Mouse (Mus musculus): ENCODE data around the gene Otof. TPM values are rescaled to one million over a fixed set of nuclear protein-coding genes. Genes with fewer than 3 reads are reported as not detected.

The Otof gene
- total RNA-seq, 2 experiments from 2014 or later = 0.07 to 0.19 TPM

DNA sequence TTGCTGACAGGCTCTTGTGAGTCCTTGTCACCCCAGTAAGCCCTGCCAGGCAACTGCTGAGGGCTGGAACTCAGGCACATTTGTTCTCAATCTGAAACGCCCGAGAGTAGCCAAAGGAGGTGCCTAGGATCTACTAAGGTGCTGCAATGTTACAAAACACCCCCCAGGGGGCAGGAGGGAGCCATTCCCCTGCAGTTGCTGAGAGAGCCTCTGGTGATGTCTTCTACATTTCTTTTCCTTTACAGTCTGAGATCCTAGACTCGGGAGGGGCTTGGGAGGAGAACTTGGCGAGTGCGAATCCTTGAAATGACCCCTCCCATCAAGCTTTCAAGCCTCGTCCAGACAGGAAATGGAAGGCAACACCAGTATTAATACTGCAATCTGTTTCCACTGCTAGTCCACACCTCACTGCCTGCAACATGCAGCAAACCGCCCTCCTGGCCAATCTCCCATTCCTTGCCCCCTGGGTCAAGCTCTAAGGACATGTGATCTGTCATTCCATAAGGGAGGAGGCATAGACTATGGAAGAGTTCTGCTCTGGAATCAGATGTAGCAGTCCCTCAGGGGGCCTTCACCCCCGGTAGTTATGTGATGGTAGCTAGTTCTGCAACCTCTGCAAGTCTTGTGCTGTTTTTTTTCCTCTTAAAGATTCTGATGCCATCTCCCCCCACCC lies 38.0 kb downstream of the Otof start:
- peak; percentile 18 for DNase-seq (ENCODE audit: low spot score)

DNA sequence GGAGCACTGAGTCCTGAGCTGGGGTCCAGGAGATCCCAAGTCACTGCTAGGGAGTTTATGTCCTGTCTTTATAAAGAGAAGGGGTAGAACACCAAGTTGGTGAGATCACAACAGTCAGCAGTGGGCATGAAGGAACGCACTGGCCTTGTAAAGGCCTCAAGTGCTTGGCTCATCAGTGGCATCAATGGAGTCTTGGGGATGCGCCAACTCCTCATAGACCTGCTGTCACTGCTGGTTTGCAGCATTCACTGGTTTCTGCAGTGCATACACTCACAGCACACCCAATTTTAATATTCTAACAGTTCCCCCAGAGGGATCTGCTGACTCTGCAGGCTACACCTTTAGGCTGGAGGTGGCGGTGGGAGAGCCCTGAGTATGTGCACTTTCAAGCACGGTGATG lies 38.6 kb downstream of the Otof start:
- DNase-seq (ENCODE audit: low spot score) = no peak

DNA sequence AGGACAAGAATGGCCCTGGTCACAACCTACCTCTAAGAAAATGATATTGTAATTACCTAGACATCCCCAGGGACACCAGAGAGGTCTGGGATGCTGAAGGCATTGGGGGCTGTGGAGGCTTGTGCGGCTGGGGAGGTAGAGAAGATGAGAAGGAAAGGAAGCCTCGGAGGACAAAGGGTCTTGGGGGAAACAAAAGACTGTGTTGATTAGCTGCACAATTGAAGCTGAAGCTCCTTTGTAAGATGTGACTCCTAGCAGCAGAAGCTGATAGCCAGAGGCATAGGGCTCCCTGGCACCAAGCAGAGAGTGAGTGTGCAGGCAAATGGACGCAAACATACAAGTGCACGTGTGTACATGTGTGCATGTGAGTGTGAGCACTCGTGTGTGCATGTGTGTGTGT lies 45.1 kb downstream of the Otof start:
- no peak for DNase-seq (ENCODE audit: low spot score)

DNA sequence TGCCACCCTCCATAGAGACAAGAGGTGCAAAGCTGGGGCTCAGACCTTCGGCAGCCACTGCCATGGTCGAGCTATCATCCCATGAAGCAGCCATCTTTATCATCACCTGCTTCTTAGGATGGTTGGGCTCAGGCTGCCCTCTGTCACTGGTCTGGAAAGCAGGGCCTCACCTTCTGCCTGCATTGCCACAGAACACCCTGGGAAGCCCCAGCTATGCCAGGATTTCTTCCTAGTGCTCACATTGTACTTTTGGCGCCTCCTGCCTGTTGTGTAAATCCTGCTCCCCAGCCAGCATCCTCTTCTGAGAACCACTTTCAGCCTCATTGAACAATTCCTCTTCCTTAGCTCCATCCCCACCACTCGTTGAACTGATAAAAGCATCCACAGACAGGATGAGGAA lies 45.9 kb downstream of the Otof start:
- DNase-seq (ENCODE audit: low spot score) = no peak

DNA sequence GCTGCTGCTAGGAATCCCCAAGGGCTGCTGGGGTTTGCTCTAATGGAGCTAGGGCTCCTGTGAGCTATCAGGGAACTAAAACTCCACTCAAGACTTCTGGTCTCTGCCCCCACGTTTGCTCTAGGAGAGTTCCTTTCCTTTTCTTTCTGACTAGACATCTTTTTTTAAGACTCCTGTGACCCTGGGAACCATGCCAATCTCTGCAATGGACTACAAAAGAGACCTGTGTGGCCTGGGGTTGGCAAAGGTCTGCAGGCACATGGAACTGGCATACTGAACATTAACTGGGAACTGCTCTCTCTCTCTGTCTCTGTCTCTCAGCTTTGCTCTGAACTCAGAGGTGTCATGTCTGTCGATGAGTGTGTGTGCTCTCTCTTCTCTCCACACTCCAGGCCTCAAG lies 46.4 kb downstream of the Otof start:
- DNase-seq (ENCODE audit: low spot score) = no peak

GRCm38 (mm10) chr5:30411524-30411923 lies 50.2 kb downstream of the Otof start:
- no peak for DNase-seq (ENCODE audit: low spot score)

- DNase-seq (ENCODE audit: low spot score) = no peak
Measured at GRCm38 (mm10) chr5:30406876-30407275, 54.9 kb downstream of the Otof start.

DNA sequence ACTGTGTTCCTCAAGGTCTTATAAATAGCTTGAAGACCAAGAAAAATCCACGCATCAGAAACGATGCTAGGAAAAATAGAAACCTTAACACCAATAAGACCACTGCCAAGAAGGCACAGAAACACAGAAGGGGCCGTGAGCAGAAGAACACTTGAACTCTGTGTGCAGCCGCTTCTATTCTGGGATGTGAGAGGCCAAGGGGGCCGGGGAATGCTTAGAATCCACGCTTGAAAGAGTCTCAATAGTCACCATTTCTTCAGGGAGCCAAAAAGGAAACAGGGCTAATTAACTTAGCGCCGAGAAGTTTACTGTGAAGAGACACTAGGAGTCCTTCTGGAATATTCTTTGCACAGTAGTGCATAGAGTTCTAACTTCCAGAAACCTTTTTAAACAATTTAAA lies 60.6 kb downstream of the Otof start:
- DNase-seq (ENCODE audit: low spot score) = no peak

DNA sequence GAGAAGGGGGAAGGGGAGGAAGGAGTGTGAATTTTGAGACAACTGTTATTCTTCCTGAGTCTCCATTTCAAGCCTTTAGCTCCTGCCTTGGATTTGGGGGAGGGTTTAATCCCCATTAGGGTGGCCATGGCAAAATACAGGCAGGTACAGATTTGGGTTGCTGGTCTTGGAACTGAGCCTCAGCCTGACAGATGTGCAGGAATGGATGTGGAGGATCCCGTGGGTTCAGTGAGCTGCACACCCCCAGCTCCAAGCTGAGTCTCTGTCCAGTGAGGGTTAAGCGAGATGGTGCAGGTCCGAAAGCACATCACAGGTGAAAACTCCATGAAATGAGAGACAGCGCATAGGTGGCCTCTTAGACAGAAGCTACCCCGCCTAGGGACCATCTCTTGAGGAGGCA lies 61.2 kb downstream of the Otof start:
- DNase-seq (ENCODE audit: low spot score) = no peak

DNA sequence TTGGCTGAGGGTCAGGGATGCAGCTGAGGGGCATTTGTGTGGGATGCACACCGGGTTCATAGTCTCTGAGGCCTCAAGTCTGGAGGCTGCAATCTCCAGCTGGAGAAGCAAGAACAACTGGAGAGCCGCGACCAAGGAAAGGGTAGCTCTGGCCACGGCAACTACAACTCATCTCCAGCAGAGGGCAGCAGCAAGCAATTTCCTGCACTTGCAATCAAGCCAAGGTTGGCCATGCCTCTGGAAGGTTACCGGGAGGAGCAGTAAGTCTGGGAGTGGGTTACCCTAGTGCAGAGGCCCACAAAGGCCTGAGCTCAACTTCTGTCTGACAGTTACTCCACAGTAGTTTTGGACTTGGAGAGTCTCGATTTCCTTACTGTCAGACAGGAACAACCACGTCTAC lies 70.3 kb downstream of the Otof start:
- DNase-seq (ENCODE audit: low spot score) = peak; percentile 70

DNA sequence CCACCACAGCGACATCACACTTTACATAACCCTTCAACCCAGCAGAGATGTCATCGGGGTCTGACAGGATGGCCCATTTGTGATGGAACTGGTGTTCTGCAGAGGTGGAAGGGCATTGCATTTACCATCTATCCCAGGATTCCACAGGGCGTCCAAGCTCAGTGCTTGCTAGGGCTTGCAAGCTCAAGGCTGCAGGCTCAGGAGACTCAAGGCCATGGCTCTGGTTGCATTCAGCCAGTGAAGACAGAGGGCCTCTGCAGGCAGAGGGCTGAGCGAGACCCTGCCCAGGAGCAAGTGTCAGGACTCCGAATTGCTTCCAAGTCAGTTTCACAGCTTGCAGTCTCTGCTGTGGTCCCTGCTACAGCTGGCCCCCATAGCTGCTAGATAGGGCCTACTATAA lies 71.9 kb downstream of the Otof start:
- no peak for DNase-seq (ENCODE audit: low spot score)

DNA sequence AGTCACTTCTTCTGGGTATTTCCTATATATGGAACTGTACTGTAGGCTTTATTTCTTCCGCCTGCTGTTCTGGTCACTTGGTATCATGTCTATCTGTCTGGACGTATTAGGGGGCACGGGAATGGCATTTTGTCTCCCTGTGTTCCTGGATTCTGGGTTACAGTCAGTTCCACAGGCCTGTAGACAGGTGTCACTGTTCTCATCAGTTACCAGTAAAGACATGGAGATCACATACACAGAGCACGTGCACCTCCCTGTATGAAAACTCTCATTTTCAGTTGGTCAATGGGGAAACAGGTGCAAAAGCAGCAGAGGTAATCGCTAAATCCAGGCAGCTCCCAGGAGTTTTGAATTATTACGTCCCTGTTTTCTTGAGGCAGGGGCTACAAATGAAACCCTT lies 74.0 kb downstream of the Otof start:
- DNase-seq (ENCODE audit: low spot score) = no peak

- DNase-seq (ENCODE audit: low spot score) = no peak
Measured at GRCm38 (mm10) chr5:30382876-30383275, 78.9 kb downstream of the Otof start.

- DNase-seq (ENCODE audit: low spot score) = peak; percentile 59
Measured at GRCm38 (mm10) chr5:30369426-30369825, 92.3 kb downstream of the Otof start.

DNA sequence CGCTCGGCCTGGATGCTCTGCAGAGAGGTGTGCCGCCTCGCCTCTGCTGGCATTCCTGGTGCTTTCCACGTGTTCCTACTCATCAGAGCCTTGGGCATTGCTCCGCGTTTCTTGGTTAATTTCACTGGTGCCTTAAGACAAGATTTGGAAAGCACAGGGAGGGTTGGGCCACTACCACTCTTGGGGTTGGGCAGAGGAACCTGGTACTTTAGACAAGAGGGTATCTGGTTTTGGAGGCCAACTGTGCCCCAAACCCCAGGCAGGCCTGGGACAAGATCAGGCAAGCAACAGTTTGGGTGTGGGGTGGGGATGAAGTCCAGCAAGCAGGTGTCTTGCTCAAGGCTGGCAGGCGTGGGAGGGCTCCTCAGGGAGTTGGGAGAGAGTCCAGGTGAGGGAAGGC lies 94.3 kb downstream of the Otof start:
- no peak for DNase-seq (ENCODE audit: low spot score)

DNA sequence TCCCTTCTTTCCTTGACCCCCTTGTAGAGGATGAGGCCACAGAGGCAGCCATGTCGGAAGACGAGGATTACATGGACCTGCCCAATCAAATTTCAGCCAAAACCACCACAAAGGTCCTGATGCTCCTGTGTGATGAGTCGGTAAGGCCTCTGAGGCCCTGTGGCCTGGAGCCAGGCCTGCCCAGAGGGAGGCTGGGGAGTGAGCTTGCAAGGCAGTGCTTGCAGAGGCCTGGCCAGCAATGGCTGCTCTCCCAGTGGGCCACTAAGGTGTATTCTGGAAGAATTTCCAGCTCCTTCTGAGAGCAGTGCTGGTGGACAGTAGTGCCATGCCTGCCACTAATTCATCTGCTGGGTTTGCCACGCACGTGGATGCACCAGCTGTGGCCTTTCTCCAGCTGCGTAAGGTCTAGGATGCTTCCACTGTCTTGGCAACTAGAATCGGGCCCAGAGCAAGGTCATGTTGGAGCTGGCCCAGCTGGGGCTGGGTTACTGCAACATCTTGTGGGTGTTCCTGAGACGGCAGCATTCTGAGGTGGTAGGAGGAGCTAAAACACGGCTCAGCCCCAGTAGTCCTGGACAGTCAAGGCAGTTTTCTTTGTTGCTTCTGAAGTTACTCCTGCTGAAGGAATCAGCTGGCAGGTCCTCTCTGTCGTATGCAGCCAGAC lies 103.2 kb downstream of the Otof start:
- no peak for DNase-seq (ENCODE audit: low spot score)

- DNase-seq (ENCODE audit: low spot score) = no peak
Measured at GRCm38 (mm10) chr5:30356647-30357046, 105.1 kb downstream of the Otof start.

GRCm38 (mm10) chr5:30355559-30356159 lies 106.1 kb downstream of the Otof start:
- DNase-seq (ENCODE audit: low spot score) = no peak

- DNase-seq (ENCODE audit: low spot score) = no peak
Measured at GRCm38 (mm10) chr5:30355114-30355513, 106.6 kb downstream of the Otof start.

DNA sequence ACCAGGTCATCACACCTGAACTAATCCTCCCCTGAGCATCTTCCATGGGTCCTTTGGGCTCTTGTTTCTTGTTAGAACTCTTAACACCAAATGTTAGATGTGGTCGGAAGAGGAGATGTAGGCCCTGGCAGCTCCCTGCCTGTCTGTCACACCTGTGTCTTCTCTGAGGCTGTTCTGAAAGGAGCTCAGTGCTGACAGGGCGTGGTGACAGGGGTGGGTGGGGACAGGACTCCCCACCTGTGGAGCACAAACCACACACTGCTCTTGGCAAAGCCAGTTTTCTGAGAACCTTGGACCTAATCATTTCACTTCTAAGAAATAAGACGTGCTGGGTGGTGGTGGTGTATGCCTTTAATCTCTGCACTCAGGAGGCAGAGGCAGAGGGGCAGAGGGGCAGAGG lies 108.1 kb downstream of the Otof start:
- DNase-seq (ENCODE audit: low spot score) = no peak

- no peak for DNase-seq (ENCODE audit: low spot score)
Measured at GRCm38 (mm10) chr5:30343886-30344285, 117.8 kb downstream of the Otof start.

DNA sequence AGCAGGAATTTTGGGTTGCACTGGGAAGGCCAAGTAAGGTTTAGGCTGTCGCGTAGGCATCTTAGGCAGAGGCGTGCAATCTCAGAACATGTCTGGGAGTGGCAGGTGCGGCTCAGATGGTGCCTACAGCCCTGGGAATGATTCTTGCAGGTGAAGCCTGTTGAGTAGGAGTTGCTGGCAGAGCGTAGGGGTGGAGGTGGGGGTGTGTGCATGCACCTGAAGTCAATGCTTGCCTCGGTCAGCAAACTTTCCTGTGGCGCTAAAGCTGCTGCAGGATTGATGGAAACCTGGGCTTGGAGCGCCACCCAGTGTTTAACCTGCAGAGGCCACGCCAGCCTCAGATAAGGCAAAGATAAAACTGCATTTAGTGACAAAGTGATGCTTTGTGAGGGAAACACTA lies 118.6 kb downstream of the Otof start:
- peak; percentile 47 for DNase-seq (ENCODE audit: low spot score)

DNA sequence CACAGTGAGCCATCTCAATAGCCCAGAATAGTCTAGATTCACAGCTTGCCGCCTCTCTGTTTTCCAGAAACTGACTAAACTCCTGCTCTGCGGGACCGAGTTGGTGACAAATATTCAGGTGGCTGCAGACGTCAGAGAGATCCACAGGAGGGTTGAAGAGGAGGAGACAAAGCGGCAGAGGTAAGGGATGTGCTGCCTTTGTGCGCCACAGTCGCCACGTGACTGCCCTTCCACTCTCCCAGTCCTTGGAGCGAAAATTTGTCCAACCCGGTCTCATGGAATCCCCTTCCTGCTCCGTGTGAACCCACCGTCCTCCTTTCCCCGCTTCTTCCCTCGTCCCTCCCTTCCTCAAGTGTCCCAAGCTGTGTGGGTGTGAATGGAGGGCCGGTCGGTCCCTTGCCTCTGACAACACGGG lies 119.1 kb downstream of the Otof start:
- DNase-seq (ENCODE audit: low spot score) = no peak
